Mouse (Mus musculus) adrenal gland, postnatal 10 days (tissue): ENCODE results near the gene Ndp. TPM values are rescaled to one million over a fixed set of nuclear protein-coding genes. Genes with fewer than 3 reads are reported as not detected.

Experiments
- DNase-seq: peaks from one replicate; pipeline ENCODE4 v3.0.0; 2021; ENCODE audit warnings: mixed read lengths
- long read RNA-seq, 2 experiments: library from polyadenylated mRNA; stranded (forward); transcript quantifications; one replicate each; pipeline ENCODE4 v2.0.0; 2021
- total RNA-seq, 2 experiments: library from RNA; stranded (reverse); gene quantifications; 2 replicates each; pipeline ENCODE4 v1.2.3; 2021

The Ndp gene
- under 1 TPM; 0.15 to 0.30 TPM for total RNA-seq
- long read RNA-seq, experiment 1 = 0 reads
- long read RNA-seq, experiment 2 = 0 reads

DNA sequence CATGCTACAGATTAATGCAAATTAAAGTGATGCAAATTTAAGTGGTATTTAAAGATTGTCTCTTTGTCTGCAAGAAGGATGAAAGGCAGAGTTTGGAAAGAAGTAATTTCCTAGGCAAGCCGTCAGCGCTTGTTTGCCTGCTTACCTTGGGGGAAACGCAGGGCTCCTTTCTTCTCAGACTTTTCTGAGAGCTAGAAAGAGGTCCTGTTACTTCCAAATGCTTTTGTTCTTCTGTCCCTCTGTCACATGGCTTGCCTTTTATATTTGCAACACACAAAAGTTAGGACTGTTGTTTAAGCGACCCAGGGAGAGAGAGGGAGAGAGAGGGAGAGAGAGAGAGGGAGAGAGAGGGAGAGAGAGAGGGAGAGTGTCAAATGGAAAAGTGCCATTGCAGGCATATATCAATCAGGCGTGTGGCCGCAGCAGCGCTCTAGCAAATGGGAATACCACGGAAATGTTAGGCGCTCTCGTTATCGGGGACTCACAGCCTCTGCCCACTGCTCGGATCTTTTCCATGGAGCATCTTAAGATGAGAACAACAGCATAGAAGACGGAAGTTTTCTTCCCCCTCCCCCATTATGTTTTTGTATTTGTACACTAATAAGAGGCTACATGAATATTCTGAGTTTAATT lies at the start of gene Ndp:
Ndp (minus strand) TSS at position 534 of the 633 bp plus-strand sequence.
- DNase-seq = no peak

DNA sequence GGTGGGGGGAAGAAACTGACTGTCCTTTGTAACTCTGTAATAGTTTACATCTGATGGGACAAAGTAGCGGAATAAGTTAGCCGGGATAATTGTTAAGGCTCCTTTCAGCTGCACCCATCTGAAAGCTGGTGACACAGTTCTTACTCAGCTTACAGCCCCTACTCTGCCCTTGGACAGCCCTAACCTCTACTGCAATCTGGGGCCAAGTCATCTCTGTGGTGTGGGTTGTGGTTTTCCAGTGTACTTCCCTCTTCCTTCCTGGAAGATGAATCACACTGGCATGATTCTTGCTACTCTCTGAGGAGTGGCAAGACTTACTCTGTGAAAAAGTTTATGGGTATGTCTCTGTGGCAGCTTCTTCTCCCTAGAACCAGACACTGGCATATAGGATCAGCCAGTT lies 43.2 kb upstream of the Ndp start:
- DNase-seq = peak; percentile 1

DNA sequence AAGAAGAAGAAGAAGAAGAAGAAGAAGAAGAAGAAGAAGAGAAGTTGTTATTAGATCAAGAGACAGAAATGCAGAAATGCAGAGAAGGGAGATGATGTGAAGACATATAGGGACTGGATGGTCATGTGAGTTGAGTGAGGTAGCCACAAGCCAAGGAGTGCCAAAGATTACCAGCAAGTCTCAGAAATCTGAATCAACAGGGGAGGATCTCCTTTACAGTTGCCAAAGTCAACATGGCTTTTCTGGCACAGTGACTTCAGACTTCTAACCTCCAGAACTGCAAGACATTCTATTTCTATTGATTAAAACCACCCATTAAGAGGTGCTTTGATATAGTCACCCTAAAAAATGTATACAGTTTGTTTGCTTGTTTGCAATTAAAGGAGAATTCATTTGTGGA lies 6.4 kb upstream of the Ndp start:
- no peak for DNase-seq

DNA sequence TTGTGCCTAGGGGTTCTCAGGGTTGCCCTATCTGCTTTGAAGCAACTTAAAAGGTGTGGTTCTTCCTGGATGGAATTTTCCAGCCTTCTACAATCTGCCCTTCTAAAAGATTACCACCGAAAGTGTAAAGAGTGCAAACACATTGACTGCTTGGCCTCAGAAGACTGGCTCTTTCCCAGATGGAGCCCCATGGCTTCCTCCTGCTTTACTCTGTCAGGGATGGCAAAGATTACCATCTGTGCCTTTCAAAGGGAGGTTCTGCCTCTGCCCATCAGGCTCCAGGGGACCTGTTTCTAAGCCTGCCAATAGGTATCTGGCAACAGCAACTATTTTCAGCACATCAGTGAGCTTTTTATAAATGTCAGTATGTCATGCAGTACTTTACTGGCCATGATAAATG lies 1.5 kb upstream of the Ndp start:
- no peak for DNase-seq

DNA sequence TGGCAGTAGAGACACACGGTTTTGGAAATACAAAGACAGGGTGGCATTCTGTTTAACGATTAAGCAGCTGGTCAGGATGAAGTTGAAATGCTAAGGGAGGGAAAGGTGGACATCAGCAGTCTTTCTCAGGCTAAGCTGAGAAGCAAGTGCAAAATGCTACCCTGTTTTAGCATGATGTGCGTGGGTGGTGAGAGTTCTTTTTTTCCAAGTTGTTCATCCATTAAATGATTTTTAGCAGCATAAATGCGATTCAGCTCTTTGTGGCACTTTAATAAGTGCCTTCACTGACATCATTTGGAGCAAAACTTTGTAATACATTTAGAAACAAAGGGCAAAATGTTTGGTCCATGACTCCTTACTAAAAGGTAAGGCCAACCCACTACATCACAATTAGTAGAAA lies 337 bp upstream of the Ndp start:
- no peak for DNase-seq

DNA sequence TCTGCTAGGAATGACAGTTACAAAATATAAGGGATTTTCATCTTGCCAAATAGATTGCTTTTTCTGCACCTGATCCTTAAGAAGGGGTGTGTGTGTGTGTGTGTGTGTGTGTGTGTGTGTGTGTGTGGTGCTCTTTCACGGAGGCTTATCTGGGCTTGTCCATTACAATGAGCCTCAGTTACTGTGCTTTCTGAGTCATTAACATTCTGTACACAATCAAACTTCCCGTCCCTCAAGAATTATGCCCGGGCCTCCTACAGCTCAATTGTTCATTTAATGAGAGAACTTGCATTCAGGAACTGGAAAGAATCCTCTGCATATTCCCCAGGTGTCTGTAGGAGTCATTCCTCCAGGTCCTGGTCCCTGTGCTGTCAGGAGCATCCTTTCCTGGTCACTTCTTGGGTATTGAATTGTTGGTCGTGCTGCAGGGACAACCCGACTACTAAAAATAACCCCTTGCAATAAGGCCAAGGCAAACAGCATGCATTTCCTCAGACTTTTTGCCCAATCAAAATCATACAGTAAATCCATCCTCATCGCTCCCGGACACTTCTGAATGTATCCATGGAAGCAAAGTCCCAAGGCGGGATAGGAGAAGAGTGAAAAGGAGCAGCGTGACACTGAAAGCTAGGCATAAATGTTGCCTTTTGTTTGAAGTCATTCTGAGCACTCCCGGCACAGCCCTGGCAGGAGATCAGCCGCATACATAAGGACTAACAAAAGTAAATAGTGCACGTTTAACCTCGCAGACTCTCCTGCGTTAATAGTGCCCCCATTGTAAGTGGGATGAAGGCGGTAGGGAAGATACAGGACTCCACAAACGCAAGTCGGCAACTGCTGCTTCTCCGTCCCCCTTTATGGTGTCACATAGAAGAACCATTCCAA lies 1.1 kb downstream of the Ndp start:
- DNase-seq = no peak

DNA sequence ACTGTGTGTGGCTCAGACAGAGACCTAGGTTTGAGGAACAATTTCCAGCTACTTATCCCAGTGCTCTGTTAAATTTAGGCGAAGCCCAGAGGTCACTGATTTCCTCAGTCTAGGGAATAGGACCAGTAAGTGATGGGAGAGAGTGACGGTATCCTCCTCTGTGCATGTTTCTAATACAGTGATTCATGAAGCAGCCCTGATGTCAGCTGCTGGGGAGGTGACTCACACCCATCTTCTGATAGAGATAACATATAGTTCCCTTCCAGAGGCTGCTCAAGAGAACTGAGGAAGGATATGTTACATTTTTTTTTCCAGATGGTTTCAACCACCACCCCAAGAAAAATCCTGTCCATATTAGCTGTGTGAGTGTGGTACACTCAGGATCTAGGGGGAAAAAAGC lies 2.9 kb downstream of the Ndp start:
- DNase-seq = no peak

DNA sequence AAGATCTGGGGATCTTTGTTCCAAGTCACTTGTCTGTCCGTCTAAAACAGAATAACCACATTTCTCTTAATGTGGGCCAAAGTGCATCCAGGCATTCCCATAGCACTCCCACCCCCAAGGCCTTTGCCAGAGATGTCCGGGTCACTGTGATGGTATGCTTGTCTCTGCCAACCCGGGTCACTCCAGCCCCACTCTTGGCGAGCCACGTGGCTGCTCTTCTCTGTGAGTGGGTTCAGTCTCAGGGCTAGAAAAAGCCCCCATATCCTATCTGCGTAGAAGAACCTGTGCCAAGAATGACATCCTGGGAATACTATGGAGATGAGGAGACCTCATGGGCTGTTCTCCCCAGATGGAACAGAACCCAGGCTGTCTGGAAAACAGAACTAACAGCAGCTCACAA lies 4.0 kb downstream of the Ndp start:
- no peak for DNase-seq

DNA sequence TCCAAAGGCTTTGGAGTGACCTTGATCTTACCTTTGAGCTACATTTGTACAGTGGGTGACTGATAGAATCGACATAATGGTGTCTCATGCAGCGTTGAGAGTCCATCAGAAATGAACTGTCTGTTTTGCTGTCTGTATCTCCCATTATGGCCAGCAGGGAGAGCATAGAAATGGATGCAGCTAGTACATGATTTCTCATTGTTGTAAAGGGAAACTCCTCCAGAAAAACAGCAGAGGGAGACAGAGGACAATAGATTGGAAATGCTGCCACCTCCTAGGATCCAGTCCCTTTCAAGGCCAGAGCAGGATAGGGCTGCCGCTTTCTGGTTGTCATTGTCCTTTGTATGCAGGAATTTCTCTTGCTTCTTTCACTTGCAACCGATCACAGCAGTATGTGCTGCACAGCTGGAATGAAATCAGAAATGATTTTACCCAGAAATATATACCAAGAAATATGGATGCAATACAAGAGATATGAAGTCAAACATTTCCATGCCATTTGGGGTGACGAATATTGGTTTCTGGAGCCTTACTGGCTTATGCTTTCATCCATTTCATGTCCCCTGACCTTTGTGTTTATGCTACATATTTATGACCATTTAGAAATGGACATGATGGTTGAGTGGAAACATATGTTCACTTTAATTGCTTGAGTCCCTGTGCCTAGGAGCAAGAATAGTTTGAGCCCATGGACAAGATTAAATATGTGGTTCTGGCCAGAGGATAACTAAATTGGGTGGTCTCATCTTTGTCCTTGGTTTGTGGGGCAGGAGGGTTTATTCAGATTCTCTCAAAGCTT lies 17.0 kb downstream of the Ndp start:
- peak; percentile 32 for DNase-seq

DNA sequence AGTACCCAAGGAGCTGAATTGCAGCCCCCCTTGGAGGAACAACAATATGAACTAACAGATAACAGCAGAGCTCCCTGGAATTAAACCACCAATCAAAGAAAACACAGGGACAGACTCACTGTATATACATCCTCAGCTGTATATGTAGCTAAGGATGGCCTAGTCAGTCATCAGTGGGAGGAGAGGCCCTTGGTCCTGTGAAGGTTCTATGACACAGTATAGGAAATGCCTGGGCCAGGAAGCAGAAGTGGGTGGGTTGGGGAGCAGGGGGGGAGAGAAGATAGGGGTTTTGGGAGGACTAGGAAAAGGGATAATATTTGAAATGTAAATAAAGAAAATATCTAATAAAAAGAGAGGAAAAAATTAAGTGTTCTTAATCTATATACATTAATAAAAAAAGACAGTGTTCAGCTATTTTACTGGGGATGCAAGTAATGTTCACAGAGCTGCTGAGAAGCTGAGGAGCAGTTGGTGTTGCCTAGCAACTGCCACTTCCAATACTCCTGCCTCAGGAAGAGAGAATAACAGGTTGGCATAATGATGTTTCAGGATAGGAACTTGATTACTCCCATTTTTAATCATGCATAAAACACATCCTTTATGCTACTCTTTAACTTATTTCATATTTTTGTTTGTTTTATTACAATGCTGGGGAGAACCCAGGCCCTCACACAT lies 43.8 kb downstream of the Ndp start:
- no peak for DNase-seq

DNA sequence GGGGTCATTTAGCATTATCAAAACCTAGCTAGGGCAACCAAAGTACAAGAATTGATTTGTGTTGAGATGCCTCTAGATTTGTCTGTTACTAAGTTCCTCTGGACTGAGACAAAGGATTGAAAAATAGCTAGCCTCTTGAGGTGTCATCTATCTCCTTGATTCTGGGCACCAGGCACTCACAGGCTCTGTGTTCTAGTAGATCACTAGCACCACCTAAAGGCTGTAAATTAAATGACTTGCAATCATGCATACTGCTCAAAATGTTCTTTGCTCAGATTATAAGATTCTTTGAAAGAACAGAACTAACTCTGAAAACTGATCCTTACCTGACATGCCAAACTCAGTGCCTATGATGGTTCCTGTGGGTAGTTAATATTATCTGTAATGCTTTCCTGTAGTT lies 51.3 kb downstream of the Ndp start:
- DNase-seq = no peak

DNA sequence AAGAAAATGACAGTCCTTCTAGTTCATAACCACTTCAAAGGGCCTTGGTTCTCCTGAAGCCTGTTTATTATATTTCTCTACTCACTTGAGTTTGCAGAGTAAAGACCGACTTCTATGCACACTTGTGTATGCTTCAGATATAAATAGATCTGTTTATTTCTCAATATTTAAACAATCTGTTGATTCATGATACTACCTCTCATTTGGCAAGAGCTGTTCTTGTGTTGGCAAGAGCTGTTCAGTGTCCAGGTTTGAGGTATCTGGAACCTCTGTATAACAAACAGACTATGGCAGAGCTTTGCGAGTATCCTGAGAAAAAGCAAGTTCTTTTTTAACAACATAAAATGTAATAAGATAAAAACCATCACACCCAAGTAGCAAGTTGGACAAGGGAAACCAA lies 65.5 kb downstream of the Ndp start:
- DNase-seq = no peak

DNA sequence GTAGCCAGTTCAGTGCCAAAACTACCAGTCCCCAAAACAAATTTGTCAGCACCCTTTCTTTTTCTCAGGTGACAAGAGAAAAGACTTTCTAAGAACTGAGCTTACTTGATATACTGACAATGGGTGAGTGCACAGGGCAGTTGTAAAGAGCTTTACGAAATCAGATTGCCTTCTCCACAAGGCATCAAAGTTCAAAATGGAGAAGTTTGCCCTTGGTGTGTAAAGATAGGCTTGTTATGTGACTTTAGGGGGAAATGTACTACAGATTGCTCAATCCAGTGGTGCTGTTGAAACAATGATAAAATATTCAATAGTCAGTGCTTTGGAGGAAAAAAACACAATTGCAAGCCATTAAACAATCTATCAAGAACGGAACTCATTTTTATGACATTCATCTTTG lies 70.1 kb downstream of the Ndp start:
- no peak for DNase-seq

DNA sequence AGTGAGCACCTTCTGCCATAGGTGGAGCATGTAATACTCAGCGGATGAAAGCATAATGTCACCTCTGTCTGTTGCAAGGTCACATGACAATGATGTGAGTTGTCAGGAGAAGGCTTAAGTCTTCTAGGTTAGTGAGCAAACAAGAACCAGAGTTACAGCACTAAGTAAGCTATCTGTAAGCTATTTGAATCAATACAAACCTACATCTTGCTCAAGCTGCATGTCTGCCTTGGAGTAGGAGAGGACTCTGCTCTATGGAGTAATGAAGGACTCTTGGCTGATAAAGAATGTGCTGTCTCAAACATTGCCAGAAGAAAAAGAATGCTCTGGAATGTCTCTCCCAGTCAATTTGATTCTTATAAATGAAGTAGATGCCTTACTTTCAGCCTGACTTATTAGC lies 74.3 kb downstream of the Ndp start:
- no peak for DNase-seq

DNA sequence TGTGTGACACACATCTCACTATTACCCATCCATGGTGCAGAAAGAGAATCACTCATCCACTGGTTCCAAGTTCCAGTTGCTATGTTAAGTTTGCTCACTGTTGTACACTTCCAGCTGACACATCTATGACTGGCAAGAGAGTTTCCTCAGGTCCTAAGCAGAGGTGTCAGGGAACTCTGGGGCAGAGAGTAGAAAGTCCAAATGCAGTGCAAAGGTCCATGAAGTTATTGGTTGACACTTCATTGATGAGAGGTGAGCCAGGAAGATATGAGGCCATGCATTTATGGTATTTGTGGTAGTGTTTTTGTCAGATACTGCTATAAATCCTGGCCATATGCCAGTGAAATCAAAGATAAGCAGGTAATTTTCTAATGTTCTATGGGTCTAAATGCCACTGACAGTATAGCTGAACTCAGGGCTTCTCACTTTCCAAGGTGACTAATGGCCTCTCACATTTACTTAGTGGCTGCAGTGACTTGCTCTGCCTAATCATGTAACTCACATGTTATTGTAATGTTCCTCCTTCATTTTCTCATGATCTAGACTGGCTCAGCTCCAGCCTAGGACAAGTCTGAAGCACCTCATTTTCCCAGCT lies 75.0 kb downstream of the Ndp start:
- no peak for DNase-seq

Other genes with a start within 250 kb of the Ndp start
- 10 to 100 TPM; 24.5 to 33.7 TPM for gene Maob, start 94.4 kb downstream of the Ndp start, total RNA-seq